Comparison of ENCODE assay signal across 13 mouse cellular contexts in genomic region chr13:104630808-104631207, GRCm38 (mm10).
DNase-seq lines count a peak whose midpoint lies in the region; ATAC-seq and TF ChIP-seq lines count a peak whose summit lies in the region.
"Had no signal": no experiment of that assay in that cellular context is flagged by ENCODE, and none has a peak within 500 bp of the region (broad histone marks: within the 10 kb centered on the region; RNA-seq: fewer than 3 reads in every experiment).

No protein-coding gene starts in this region.

- TF ChIP-seq CTCF in hindbrain, postnatal 0 days (IDR thresholded peaks at IDR 0.05; ENCODE audit: low read depth): no peak

- H3K9ac ChIP-seq in forebrain, embryonic 13.5 days: no peak overlapping the region
- no peak overlapping the region for H3K9ac ChIP-seq in forebrain, embryonic 14.5 days (ENCODE audit: low read length)
- H3K9ac ChIP-seq in kidney, embryonic 15.5 days: no peak overlapping the region
- H3K9ac ChIP-seq in hindbrain, postnatal 0 days (replicated peaks; ENCODE audit: low read length): no peak overlapping the region
- H3K9ac ChIP-seq: liver, embryonic 13.5 days had no signal

- no peaks in the 10 kb centered on the region for H3K9me3 ChIP-seq in forebrain, embryonic 13.5 days (replicated peaks)
- no peaks in the 10 kb centered on the region for H3K9me3 ChIP-seq in forebrain, embryonic 14.5 days (replicated peaks; ENCODE audit: control insufficient read depth, low read length)
- no peaks in the 10 kb centered on the region for H3K9me3 ChIP-seq in kidney, embryonic 15.5 days (replicated peaks)
- H3K9me3 ChIP-seq in hindbrain, postnatal 0 days (ENCODE audit: low read length): no peaks in the 10 kb centered on the region
- H3K9me3 ChIP-seq: liver, embryonic 13.5 days had no signal

- WGBS in forebrain, embryonic 13.5 days: 88% methylated on average over 5 of the region's 5 CpGs
- 94% methylated on average over 5 of the region's 5 CpGs for WGBS in forebrain, embryonic 14.5 days
- WGBS in kidney, embryonic 15.5 days: 83% methylated on average over 5 of the region's 5 CpGs
- 75% methylated on average over 5 of the region's 5 CpGs for WGBS in hindbrain, postnatal 0 days

- no peaks in the 10 kb centered on the region for H3K27me3 ChIP-seq in forebrain, embryonic 13.5 days
- H3K27me3 ChIP-seq in forebrain, embryonic 14.5 days (replicated peaks; ENCODE audit: control insufficient read depth, insufficient read depth, low read length): no peaks in the 10 kb centered on the region
- no peaks in the 10 kb centered on the region for H3K27me3 ChIP-seq in kidney, embryonic 15.5 days
- H3K27me3 ChIP-seq in hindbrain, postnatal 0 days (ENCODE audit: insufficient read depth, low read length): no peaks in the 10 kb centered on the region
- H3K27me3 ChIP-seq: liver, embryonic 13.5 days had no signal

- 0 out of 2 replicates have a peak, but pooled peaks have one; percentile 31 for ATAC-seq in forebrain, embryonic 13.5 days
- no peak for ATAC-seq in forebrain, embryonic 14.5 days
- no peak for ATAC-seq in kidney, embryonic 15.5 days (replicated peaks; ENCODE audit: low FRiP score)
- ATAC-seq in activated CD4-positive, CD25-positive, alpha-beta regulatory T cell, adult 4 months: peak; percentile 21
- no peak for ATAC-seq in hindbrain, postnatal 0 days
- ATAC-seq: hindbrain, embryonic 16.5 days had no signal

- H3K27ac ChIP-seq in forebrain, embryonic 13.5 days: no peak overlapping the region
- H3K27ac ChIP-seq in forebrain, embryonic 14.5 days (ENCODE audit: low read depth, low read length): no peak overlapping the region
- H3K27ac ChIP-seq in kidney, embryonic 15.5 days: no peak overlapping the region
- no peak overlapping the region for H3K27ac ChIP-seq in hindbrain, postnatal 0 days
- H3K27ac ChIP-seq: liver, embryonic 13.5 days had no signal

- H3K4me3 ChIP-seq in forebrain, embryonic 13.5 days: no peak overlapping the region
- no peak overlapping the region for H3K4me3 ChIP-seq in forebrain, embryonic 14.5 days (ENCODE audit: low read depth, low read length)
- H3K4me3 ChIP-seq in kidney, embryonic 15.5 days (replicated peaks): no peak overlapping the region
- H3K4me3 ChIP-seq in hindbrain, postnatal 0 days (ENCODE audit: low read length): no peak overlapping the region
- H3K4me3 ChIP-seq: erythroblast, embryonic 14.5 days; liver, embryonic 13.5 days had no signal

- H3K36me3 ChIP-seq in forebrain, embryonic 13.5 days (ENCODE audit: poor library complexity, severe bottlenecking): peaks cover 11% of the 10 kb centered on the region; the same call in 1 of the 2 replicates
- H3K36me3 ChIP-seq in forebrain, embryonic 14.5 days (ENCODE audit: control insufficient read depth, insufficient read depth, low read length): no peaks in the 10 kb centered on the region
- peaks cover 6% of the 10 kb centered on the region; the same call in 1 of the 2 replicates for H3K36me3 ChIP-seq in kidney, embryonic 15.5 days
- H3K36me3 ChIP-seq in hindbrain, postnatal 0 days (ENCODE audit: insufficient read depth, low read length): no peaks in the 10 kb centered on the region

- peaks cover 15% of the 10 kb centered on the region; the same call in 1 of the 2 replicates for H3K4me1 ChIP-seq in forebrain, embryonic 13.5 days
- H3K4me1 ChIP-seq in forebrain, embryonic 14.5 days (ENCODE audit: control insufficient read depth, insufficient read depth, low read length): no peaks in the 10 kb centered on the region
- H3K4me1 ChIP-seq in kidney, embryonic 15.5 days: peaks cover 10% of the 10 kb centered on the region; the same call in 1 of the 2 replicates
- no peaks in the 10 kb centered on the region for H3K4me1 ChIP-seq in hindbrain, postnatal 0 days (ENCODE audit: insufficient read depth, low read length)

- no peak overlapping the region for H3K4me2 ChIP-seq in forebrain, embryonic 13.5 days
- no peak overlapping the region for H3K4me2 ChIP-seq in forebrain, embryonic 14.5 days (ENCODE audit: low read length)
- no peak overlapping the region for H3K4me2 ChIP-seq in kidney, embryonic 15.5 days
- no peak overlapping the region for H3K4me2 ChIP-seq in hindbrain, postnatal 0 days (ENCODE audit: low read depth, low read length)
- H3K4me2 ChIP-seq: liver, embryonic 13.5 days had no signal

- no peak for DNase-seq in forebrain, embryonic 14.5 days (ENCODE audit: low spot score)
- DNase-seq in kidney, adult 8-10 months: peak; percentile 26 to 44
- peak; percentile 40 to 57 for DNase-seq in kidney, postnatal 4 days
- DNase-seq in gastrocnemius, postnatal 4 days (ENCODE audit: low spot score in 2 of 2): no peak
- no peak for DNase-seq in hindbrain, postnatal 0 days (ENCODE audit: low spot score)
- DNase-seq: adrenal gland, postnatal 25 days; layer of hippocampus, postnatal 36 days; liver, embryonic 13.5 days had no signal

Comparison
In these comparisons a context has a peak if more than half of its experiments do, and no peak if none do; other contexts are left out.
1. ATAC-seq: peak in forebrain, embryonic 13.5 days (single experiment) and activated CD4-positive, CD25-positive, alpha-beta regulatory T cell, adult 4 months (single experiment); none in forebrain, embryonic 14.5 days (single experiment), kidney, embryonic 15.5 days (single experiment) and hindbrain, postnatal 0 days (single experiment).
2. DNase-seq: peak in kidney, adult 8-10 months (2 of 2) and kidney, postnatal 4 days (2 of 2); none in forebrain, embryonic 14.5 days (single experiment), gastrocnemius, postnatal 4 days (0 of 2) and hindbrain, postnatal 0 days (single experiment).